Mouse (Mus musculus) kidney, postnatal 0 days (tissue): ENCODE measurements at regions not wholly inside any gene's neighbourhood (a gene's known extent, or its start where the extent isn't known, plus 50 kb on each side); places are given as distances from the start of the nearest gene placed in this dataset.

Experiments
- ATAC-seq: fragments of 200-750 bp; cut with Nextera tagmentation; replicated peaks from 2 replicates; pipeline ENCODE4 v1.8.0; 2017; ENCODE audit warnings: low read depth, moderate number of reproducible peaks, moderate TSS enrichment, moderate library complexity; ENCODE audit not compliant: low FRiP score
- DNase-seq: peaks from one replicate; pipeline ENCODE4 v3.0.0-alpha.2; 2016; ENCODE audit warnings: low spot score
- H3K27ac ChIP-seq: fragments of 300-500 bp; sonication (generic); 2 replicates; pipeline ENCODE4 v1.5.1; 2014; ENCODE audit warnings: mild to moderate bottlenecking
- H3K27me3 ChIP-seq: fragments of 300-500 bp; sonication (generic); 2 replicates; pipeline ENCODE4 v1.6.1; 2014; ENCODE audit warnings: low read length, mixed read lengths; ENCODE audit not compliant: insufficient read depth
- H3K36me3 ChIP-seq: fragments of 300-500 bp; sonication (generic); 2 replicates; pipeline ENCODE4 v1.6.1; 2014; ENCODE audit warnings: low read length, mixed read lengths; ENCODE audit not compliant: insufficient read depth
- H3K4me1 ChIP-seq: fragments of 300-500 bp; sonication (generic); replicated peaks from 2 replicates; pipeline ENCODE4 v1.6.1; 2014; ENCODE audit warnings: antibody characterized with exemption, low read length, mixed read lengths; ENCODE audit not compliant: insufficient read depth
- H3K4me2 ChIP-seq: fragments of 300-500 bp; sonication (generic); 2 replicates; pipeline ENCODE4 v1.6.1; 2014; ENCODE audit warnings: mild to moderate bottlenecking, low read length, moderate library complexity, mixed read lengths
- H3K4me3 ChIP-seq: fragments of 300-500 bp; sonication (generic); replicated peaks from 2 replicates; pipeline ENCODE4 v1.5.1; 2014; ENCODE audit warnings: low read depth, low read length
- H3K9ac ChIP-seq: fragments of 300-500 bp; sonication (generic); 2 replicates; pipeline ENCODE4 v1.6.1; 2014; ENCODE audit warnings: low read depth, low read length
- H3K9me3 ChIP-seq: fragments of 300-500 bp; sonication (generic); replicated peaks from 2 replicates; pipeline ENCODE4 v1.6.1; 2016; ENCODE audit warnings: low read length, inconsistent platforms, mixed read lengths
- CTCF ChIP-seq: IDR thresholded peaks from 2 replicates; pipeline ENCODE4 v1.5.1; 2016; ENCODE audit warnings: antibody characterized with exemption, low read depth, mild to moderate bottlenecking, moderate library complexity
- WGBS: fragments of 180-500 bp; shearing (Covaris S2); extraction: QIAGEN DNeasy Blood & Tissue Kit; methylation state at CpG from one replicate; pipeline ENCODE4 v1.1.7; 2014; 5-methylcytosine and 5-hydroxymethylcytosine counted together

- no peak for DNase-seq
Measured at GRCm38 (mm10) chr1:76873207-76873606, 641.7 kb downstream of the Epha4 start.

GRCm38 (mm10) chr1:76880111-76880782, 634.6 kb downstream of the Epha4 start:
- no peaks in the 10 kb centered on the region for H3K36me3 ChIP-seq
- H3K9me3 ChIP-seq: no peaks in the 10 kb centered on the region
- WGBS: 74% methylated on average over 6 of the region's 6 CpGs
- TF ChIP-seq CTCF: no peak
- ATAC-seq: no peak
- no peaks in the 10 kb centered on the region for H3K27me3 ChIP-seq
- no peak overlapping the region for H3K27ac ChIP-seq
- no peak overlapping the region for H3K9ac ChIP-seq
- H3K4me3 ChIP-seq: no peak overlapping the region
- no peak overlapping the region for H3K4me2 ChIP-seq
- no peaks in the 10 kb centered on the region for H3K4me1 ChIP-seq
- DNase-seq: no peak

More at GRCm38 (mm10) chr1:76873207-76873606, 641.7 kb downstream of the Epha4 start:
- WGBS: 59% methylated on average over 4 of the region's 4 CpGs
- Histone ChIP-seq H3K4me2 (no peak overlapping the region), H3K9ac (no peak overlapping the region), H3K36me3 (no peaks in the 10 kb centered on the region), H3K9me3 (no peaks in the 10 kb centered on the region), H3K27ac (no peak overlapping the region), H3K27me3 (no peaks in the 10 kb centered on the region), H3K4me1 (no peaks in the 10 kb centered on the region), H3K4me3 (no peak overlapping the region)
- no peak for ATAC-seq
- no peak for TF ChIP-seq CTCF

- 64% methylated on average over 3 of the region's 4 CpGs for WGBS
- no peaks in the 10 kb centered on the region for H3K9me3 ChIP-seq
- no peaks in the 10 kb centered on the region for H3K27me3 ChIP-seq
- H3K9ac ChIP-seq: no peak overlapping the region
- H3K36me3 ChIP-seq: no peaks in the 10 kb centered on the region
- ATAC-seq (no peak), DNase-seq (no peak)
- no peak overlapping the region for H3K4me2 ChIP-seq
- no peak overlapping the region for H3K27ac ChIP-seq
- TF ChIP-seq CTCF: no peak
- no peaks in the 10 kb centered on the region for H3K4me1 ChIP-seq
- no peak overlapping the region for H3K4me3 ChIP-seq
Measured at GRCm38 (mm10) chr1:76880783-76881145, 634.1 kb downstream of the Epha4 start.

- WGBS: 75% methylated on average over 17 of the region's 17 CpGs
- TF ChIP-seq CTCF: no peak
- no peak for DNase-seq
Measured at GRCm38 (mm10) chr1:76896152-76896864, 618.6 kb downstream of the Epha4 start.

DNA sequence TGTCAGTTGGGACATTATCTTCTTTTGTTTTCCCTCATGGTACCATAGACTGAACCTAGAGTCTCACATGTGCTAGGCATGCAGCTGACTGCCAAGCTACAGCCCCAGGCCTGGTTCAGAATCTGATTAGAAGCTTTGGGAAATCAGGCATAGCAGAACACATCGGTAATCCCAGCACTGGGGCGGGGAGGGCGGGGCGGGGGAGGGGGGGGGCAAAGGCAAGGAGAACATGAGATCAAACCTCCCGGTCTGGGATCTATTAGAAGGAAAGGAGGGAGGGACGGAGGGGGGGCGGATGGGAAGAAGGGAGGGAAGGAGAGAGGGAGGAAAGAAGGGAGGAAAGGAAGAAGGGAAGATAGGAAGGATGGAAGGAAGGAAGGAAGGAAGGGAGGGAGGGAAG, 617.5 kb downstream of the Epha4 start:
- TF ChIP-seq CTCF: no peak

More at GRCm38 (mm10) chr1:76896152-76896864, 618.6 kb downstream of the Epha4 start:
- Histone ChIP-seq H3K9ac (no peak overlapping the region), H3K4me1 (no peaks in the 10 kb centered on the region), H3K4me3 (no peak overlapping the region), H3K36me3 (no peaks in the 10 kb centered on the region), H3K9me3 (no peaks in the 10 kb centered on the region), H3K27ac (no peak overlapping the region), H3K4me2 (no peak overlapping the region), H3K27me3 (no peaks in the 10 kb centered on the region)
- no peak for ATAC-seq

GRCm38 (mm10) chr1:76911472-76911871, 603.4 kb downstream of the Epha4 start:
- no peak for DNase-seq
- Histone ChIP-seq H3K4me2 (no peak overlapping the region), H3K9me3 (no peaks in the 10 kb centered on the region), H3K36me3 (no peaks in the 10 kb centered on the region), H3K4me1 (no peaks in the 10 kb centered on the region), H3K27ac (no peak overlapping the region), H3K27me3 (no peaks in the 10 kb centered on the region), H3K4me3 (no peak overlapping the region), H3K9ac (no peak overlapping the region)
- no peak for TF ChIP-seq CTCF
- WGBS: 89% methylated on average over 3 of the region's 3 CpGs
- ATAC-seq: no peak

More for the DNA sequence above, 617.5 kb downstream of the Epha4 start:
- Histone ChIP-seq H3K27ac (no peak overlapping the region), H3K4me1 (no peaks in the 10 kb centered on the region), H3K36me3 (no peaks in the 10 kb centered on the region), H3K27me3 (no peaks in the 10 kb centered on the region), H3K4me3 (no peak overlapping the region), H3K9me3 (no peaks in the 10 kb centered on the region), H3K4me2 (no peak overlapping the region), H3K9ac (no peak overlapping the region)
- 69% methylated on average over 6 of the region's 7 CpGs for WGBS
- no peak for DNase-seq
- ATAC-seq: no peak
